Mouse (Mus musculus) midbrain, postnatal 0 days (tissue): ENCODE results near the gene Nudcd2. TPM values are rescaled to one million over a fixed set of nuclear protein-coding genes. Genes with fewer than 3 reads are reported as not detected.

Experiments used
- ATAC-seq: fragments of 200-750 bp; cut with Nextera tagmentation; 2 replicates; pipeline ENCODE4 v1.8.0; 2017; ENCODE audit warnings: moderate number of reproducible peaks, mild to moderate bottlenecking, moderate TSS enrichment, moderate library complexity; ENCODE audit not compliant: low FRiP score
- DNase-seq: peaks from one replicate; pipeline ENCODE4 v3.0.0-alpha.2; 2015; ENCODE audit warnings: low spot score
- H3K27ac ChIP-seq: fragments of 300-500 bp; sonication (generic); 2 replicates; pipeline ENCODE4 v1.5.1; 2014; ENCODE audit warnings: low read depth, mild to moderate bottlenecking, low read length, mixed read lengths
- H3K27me3 ChIP-seq: fragments of 300-500 bp; sonication (generic); 2 replicates; pipeline ENCODE4 v1.6.1; 2014; ENCODE audit warnings: low read length, control low read depth, mixed read lengths; ENCODE audit not compliant: insufficient read depth
- H3K36me3 ChIP-seq: fragments of 300-500 bp; sonication (generic); 2 replicates; pipeline ENCODE4 v1.6.1; 2014; ENCODE audit warnings: low read length, control low read depth, mixed read lengths; ENCODE audit not compliant: insufficient read depth
- H3K4me1 ChIP-seq: fragments of 300-500 bp; sonication (generic); 2 replicates; pipeline ENCODE4 v1.6.1; 2014; ENCODE audit warnings: mild to moderate bottlenecking, control low read depth, antibody characterized with exemption, low read length, mixed read lengths; ENCODE audit not compliant: insufficient read depth
- H3K4me2 ChIP-seq: fragments of 300-500 bp; sonication (generic); 2 replicates; pipeline ENCODE4 v1.6.1; 2014; ENCODE audit warnings: low read depth, mild to moderate bottlenecking, low read length, mixed read lengths; ENCODE audit not compliant: poor library complexity, severe bottlenecking
- H3K4me3 ChIP-seq: fragments of 300-500 bp; sonication (generic); 2 replicates; pipeline ENCODE4 v1.5.1; 2014; ENCODE audit warnings: low read depth, mild to moderate bottlenecking, low read length, moderate library complexity
- H3K9ac ChIP-seq: fragments of 300-500 bp; sonication (generic); replicated peaks from 2 replicates; pipeline ENCODE4 v1.6.1; 2014; ENCODE audit warnings: mild to moderate bottlenecking, low read length, moderate library complexity, mixed read lengths; ENCODE audit not compliant: poor library complexity, severe bottlenecking
- H3K9me3 ChIP-seq: fragments of 300-500 bp; sonication (generic); 2 replicates; pipeline ENCODE4 v1.6.1; 2016; ENCODE audit warnings: low read length, control low read depth
- CTCF ChIP-seq: IDR thresholded peaks from 2 replicates; pipeline ENCODE4 v1.5.1; 2016; ENCODE audit warnings: antibody characterized with exemption, mild to moderate bottlenecking
- WGBS: fragments of 180-500 bp; shearing (Covaris S2); extraction: QIAGEN DNeasy Blood & Tissue Kit; methylation state at CpG from one replicate; pipeline ENCODE4 v1.1.7; 2014; 5-methylcytosine and 5-hydroxymethylcytosine counted together
- polyA plus RNA-seq: library from polyadenylated mRNA; unstranded; fragments of >200 nt; fragmentation: Nextera tagmentation; extraction: Ambion mirVana; gene quantifications from 2 replicates; pipeline ENCODE4 v1.2.1, GENCODE M21; 2015
- total RNA-seq: library from RNA; depleted of rRNA; stranded (reverse); fragments of >200 nt; gene quantifications from 2 replicates; pipeline ENCODE4 v1.2.3, GENCODE M21; 2014

Nudcd2 gene
- total and polyA plus RNA-seq, 2 experiments from 2014 or later, result 17.4 to 45.9 TPM

- Histone ChIP-seq H3K27ac (no peak overlapping the region), H3K9me3 (no peaks in the 10 kb centered on the region), H3K36me3 (0 out of 2 replicates have a peak, but pooled peaks cover 3% of the 10 kb centered on the region), H3K4me1 (no peaks in the 10 kb centered on the region), H3K4me2 (no peak overlapping the region), H3K9ac (no peak overlapping the region), H3K4me3 (no peak overlapping the region), H3K27me3 (no peaks in the 10 kb centered on the region)
- DNase-seq, result no peak
- no peak for ATAC-seq
- 77% methylated on average over 2 of the region's 2 CpGs for WGBS
- no peak for TF ChIP-seq CTCF
These were observed 14.2 kb downstream of the Nudcd2 start for GRCm38 (mm10) chr11:40747716-40748115.

GRCm38 (mm10) chr11:40753836-40754235 lies 20.4 kb downstream of the Nudcd2 start:
- Histone ChIP-seq H3K36me3 (0 out of 2 replicates have a peak, but pooled peaks cover 3% of the 10 kb centered on the region), H3K9ac (no peak overlapping the region), H3K4me3 (no peak overlapping the region), H3K4me1 (no peaks in the 10 kb centered on the region), H3K27ac (no peak overlapping the region), H3K9me3 (no peaks in the 10 kb centered on the region), H3K4me2 (peak overlapping the region; percentile 93; the same call in 1 of the 2 replicates), H3K27me3 (no peaks in the 10 kb centered on the region)
- DNase-seq, result no peak
- 75% methylated on average over 6 of the region's 6 CpGs for WGBS
- no peak for ATAC-seq
- no peak for TF ChIP-seq CTCF

- Histone ChIP-seq H3K36me3 (no peaks in the 10 kb centered on the region), H3K4me2 (peak overlapping the region; percentile 93), H3K4me3 (peak overlapping the region; percentile 83), H3K27ac (peak overlapping the region; percentile 55), H3K27me3 (no peaks in the 10 kb centered on the region), H3K9me3 (no peaks in the 10 kb centered on the region), H3K4me1 (no peaks in the 10 kb centered on the region), H3K9ac (peak overlapping the region; percentile 90)
- ATAC-seq (peak; percentile 79; the same call in 1 of the 2 replicates), DNase-seq (peak; percentile 3)
- WGBS, result 3% methylated on average over 19 of the region's 19 CpGs
- no peak for TF ChIP-seq CTCF
These were observed 21.2 kb downstream of the Nudcd2 start for GRCm38 (mm10) chr11:40754664-40755107.

GRCm38 (mm10) chr11:40755109-40755627 lies 21.7 kb downstream of the Nudcd2 start, which contains the start of gene Ccng1:
Gene Ccng1, minus strand, starts transcription at chr11:40755311.
- no peaks in the 10 kb centered on the region for H3K27me3 ChIP-seq
- H3K4me2 ChIP-seq, result peak within 1 kb of the TSS; percentile 93
- peak within 1 kb of the TSS; percentile 90 for H3K9ac ChIP-seq
- peak within 1 kb of the TSS; percentile 83 for H3K4me3 ChIP-seq
- peak within 1 kb of the TSS; percentile 55 for H3K27ac ChIP-seq
- H3K4me1 ChIP-seq, result no peaks in the 10 kb centered on the region
- DNase-seq (peak; percentile 97), ATAC-seq (peak; percentile 99)
- no peaks in the 10 kb centered on the region for H3K36me3 ChIP-seq
- no peak for TF ChIP-seq CTCF
- WGBS, result 0% methylated on average over 25 of the region's 25 CpGs
- H3K9me3 ChIP-seq, result no peaks in the 10 kb centered on the region

GRCm38 (mm10) chr11:40755968-40756367 lies 22.5 kb downstream of the Nudcd2 start:
- Histone ChIP-seq H3K4me3 (no peak overlapping the region), H3K9ac (no peak overlapping the region)

GRCm38 (mm10) chr11:40759896-40760295 lies 26.4 kb downstream of the Nudcd2 start:
- H3K36me3 ChIP-seq, result no peaks in the 10 kb centered on the region
- TF ChIP-seq CTCF, result no peak
- no peaks in the 10 kb centered on the region for H3K9me3 ChIP-seq
- H3K9ac ChIP-seq, result no peak overlapping the region
- no peak overlapping the region for H3K4me2 ChIP-seq
- H3K4me3 ChIP-seq, result no peak overlapping the region
- no peak overlapping the region for H3K27ac ChIP-seq
- 88% methylated on average over 8 of the region's 8 CpGs for WGBS
- H3K4me1 ChIP-seq, result no peaks in the 10 kb centered on the region
- DNase-seq (no peak), ATAC-seq (no peak)
- no peaks in the 10 kb centered on the region for H3K27me3 ChIP-seq

More at GRCm38 (mm10) chr11:40755968-40756367, 22.5 kb downstream of the Nudcd2 start:
- Histone ChIP-seq H3K36me3 (no peaks in the 10 kb centered on the region), H3K27ac (no peak overlapping the region), H3K9me3 (no peaks in the 10 kb centered on the region), H3K4me2 (peak overlapping the region; percentile 93; the same call in 1 of the 2 replicates), H3K27me3 (no peaks in the 10 kb centered on the region), H3K4me1 (no peaks in the 10 kb centered on the region)
- no peak for DNase-seq
- 89% methylated on average over 8 of the region's 8 CpGs for WGBS
- no peak for TF ChIP-seq CTCF
- ATAC-seq, result no peak
